Mouse (Mus musculus) liver, embryonic 14.5 days (tissue): ENCODE data around the gene Mapk8ip3.

Experiments used
- CTCF ChIP-seq: IDR thresholded peaks from 2 replicates; pipeline ENCODE4 v1.5.1; 2016; ENCODE audit warnings: antibody characterized with exemption, low read depth, control low read depth
- EP300 ChIP-seq: IDR thresholded peaks from 2 replicates; pipeline ENCODE4 v1.6.1; 2016; ENCODE audit warnings: antibody characterized with exemption, low read depth

GRCm38 (mm10) chr17:24913984-24914383, 22.8 kb downstream of the Mapk8ip3 start:
- TF ChIP-seq CTCF (no peak), EP300 (no peak)
